Mouse (Mus musculus) heart, postnatal 0 days (tissue): ENCODE data around the gene Nup210l. TPM values are rescaled to one million over a fixed set of nuclear protein-coding genes. Genes with fewer than 3 reads are reported as not detected.

Experiments
- ATAC-seq: fragments of 200-750 bp; cut with Nextera tagmentation; 2 replicates; pipeline ENCODE4 v1.8.0; 2017; ENCODE audit warnings: low read depth, moderate number of reproducible peaks, moderate library complexity; ENCODE audit not compliant: insufficient read depth
- DNase-seq: peaks from one replicate; pipeline ENCODE4 v3.0.0-alpha.2; 2016; ENCODE audit warnings: low spot score
- H3K27ac ChIP-seq: fragments of 300-500 bp; sonication (generic); 2 replicates; pipeline ENCODE4 v1.5.1; 2014; ENCODE audit warnings: low read depth, mild to moderate bottlenecking
- H3K27me3 ChIP-seq: fragments of 300-500 bp; sonication (generic); 2 replicates; pipeline ENCODE4 v1.6.1; 2014; ENCODE audit warnings: low read length, mixed read lengths; ENCODE audit not compliant: control insufficient read depth, insufficient read depth
- H3K36me3 ChIP-seq: fragments of 300-500 bp; sonication (generic); replicated peaks from 2 replicates; pipeline ENCODE4 v1.6.1; 2014; ENCODE audit warnings: low read length, mixed read lengths; ENCODE audit not compliant: control insufficient read depth, insufficient read depth
- H3K4me1 ChIP-seq: fragments of 300-500 bp; sonication (generic); 2 replicates; pipeline ENCODE4 v1.6.1; 2014; ENCODE audit warnings: antibody characterized with exemption; ENCODE audit not compliant: control insufficient read depth, insufficient read depth
- H3K4me2 ChIP-seq: fragments of 300-500 bp; sonication (generic); 2 replicates; pipeline ENCODE4 v1.6.1; 2014; ENCODE audit warnings: low read depth, mild to moderate bottlenecking, low read length, moderate library complexity
- H3K4me3 ChIP-seq: fragments of 300-500 bp; sonication (generic); 2 replicates; pipeline ENCODE4 v1.5.1; 2014; ENCODE audit warnings: low read depth, low read length
- H3K9ac ChIP-seq: fragments of 300-500 bp; sonication (generic); replicated peaks from 2 replicates; pipeline ENCODE4 v1.6.1; 2014; ENCODE audit warnings: low read depth, low read length, mixed read lengths
- H3K9me3 ChIP-seq: fragments of 300-500 bp; sonication (generic); replicated peaks from 2 replicates; pipeline ENCODE4 v1.6.1; 2016; ENCODE audit warnings: low read length; ENCODE audit not compliant: control insufficient read depth
- CTCF ChIP-seq: IDR thresholded peaks from 2 replicates; pipeline ENCODE4 v1.5.1; 2016; ENCODE audit warnings: antibody characterized with exemption, control low read depth, low read depth
- EP300 ChIP-seq: IDR thresholded peaks from 2 replicates; pipeline ENCODE4 v1.6.1; 2016; ENCODE audit warnings: antibody characterized with exemption, low read depth
- WGBS: fragments of 180-500 bp; shearing (Covaris S2); extraction: QIAGEN DNeasy Blood & Tissue Kit; methylation state at CpG from one replicate; pipeline ENCODE4 v1.1.7; 2014; 5-methylcytosine and 5-hydroxymethylcytosine counted together
- polyA plus RNA-seq: library from polyadenylated mRNA; unstranded; fragments of >200 nt; fragmentation: Nextera tagmentation; extraction: Ambion mirVana; gene quantifications from 2 replicates; pipeline ENCODE4 v1.2.1, GENCODE M21; 2015
- total RNA-seq: library from RNA; depleted of rRNA; stranded (reverse); fragments of >200 nt; gene quantifications from 2 replicates; pipeline ENCODE4 v1.2.3, GENCODE M21; 2014; ENCODE audit warnings: low replicate concordance

Nup210l gene
- total and polyA plus RNA-seq, 2 experiments from 2014 or later, result 0.04 TPM

DNA sequence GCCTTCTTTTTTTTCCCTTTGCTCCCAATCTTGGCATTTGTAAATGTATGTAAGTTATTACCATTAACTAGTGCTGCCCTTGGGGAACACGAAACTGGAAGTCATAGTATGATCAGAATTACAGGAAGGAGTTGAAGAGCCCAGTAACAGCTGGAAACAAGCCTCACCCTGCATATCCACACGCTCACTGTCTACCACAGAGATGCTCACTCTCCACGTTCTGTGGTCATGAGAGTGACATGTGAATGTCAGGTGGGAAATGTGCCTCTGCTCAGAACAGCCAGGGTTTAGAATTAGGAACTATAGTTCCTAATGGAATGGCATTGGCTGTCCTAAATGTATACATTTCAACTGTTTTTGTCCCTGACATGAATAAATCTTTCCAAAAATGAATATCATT, 28.8 kb downstream of the Nup210l start:
- Histone ChIP-seq H3K4me3 (no peak overlapping the region), H3K9me3 (no peaks in the 10 kb centered on the region), H3K36me3 (no peaks in the 10 kb centered on the region), H3K9ac (no peak overlapping the region), H3K27me3 (no peaks in the 10 kb centered on the region), H3K27ac (no peak overlapping the region), H3K4me2 (no peak overlapping the region), H3K4me1 (no peaks in the 10 kb centered on the region)
- ATAC-seq (no peak), DNase-seq (no peak)
- TF ChIP-seq EP300 (no peak), CTCF (no peak)
- WGBS, result 66% methylated on average over 3 of the region's 3 CpGs

DNA sequence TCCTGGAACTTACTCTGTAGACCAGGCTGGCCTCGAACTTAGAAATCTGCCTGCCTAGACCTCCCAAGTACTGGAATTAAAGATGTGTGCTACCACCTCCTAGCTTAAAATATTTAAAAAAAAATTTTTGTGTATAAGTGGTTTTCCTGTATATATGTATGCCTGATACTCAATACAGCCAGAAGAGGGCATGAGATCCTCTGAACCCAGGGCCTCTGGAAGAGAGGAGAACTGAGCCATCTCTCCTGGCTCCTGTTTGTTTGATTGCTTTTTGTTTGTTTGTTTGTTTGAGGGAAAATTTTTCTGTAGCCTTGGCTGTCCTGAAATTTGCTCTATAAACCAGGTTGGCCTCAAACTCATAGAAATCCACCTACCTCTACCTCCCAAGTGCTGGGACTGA, 29.4 kb downstream of the Nup210l start:
- Histone ChIP-seq H3K9ac (no peak overlapping the region), H3K36me3 (no peaks in the 10 kb centered on the region), H3K27me3 (no peaks in the 10 kb centered on the region), H3K9me3 (no peaks in the 10 kb centered on the region), H3K4me2 (no peak overlapping the region), H3K4me1 (no peaks in the 10 kb centered on the region), H3K4me3 (no peak overlapping the region), H3K27ac (no peak overlapping the region)
- WGBS, result 79% methylated on average over 1 of the region's 1 CpGs
- no peak for ATAC-seq
- TF ChIP-seq CTCF, result no peak
- no peak for TF ChIP-seq EP300
- no peak for DNase-seq

DNA sequence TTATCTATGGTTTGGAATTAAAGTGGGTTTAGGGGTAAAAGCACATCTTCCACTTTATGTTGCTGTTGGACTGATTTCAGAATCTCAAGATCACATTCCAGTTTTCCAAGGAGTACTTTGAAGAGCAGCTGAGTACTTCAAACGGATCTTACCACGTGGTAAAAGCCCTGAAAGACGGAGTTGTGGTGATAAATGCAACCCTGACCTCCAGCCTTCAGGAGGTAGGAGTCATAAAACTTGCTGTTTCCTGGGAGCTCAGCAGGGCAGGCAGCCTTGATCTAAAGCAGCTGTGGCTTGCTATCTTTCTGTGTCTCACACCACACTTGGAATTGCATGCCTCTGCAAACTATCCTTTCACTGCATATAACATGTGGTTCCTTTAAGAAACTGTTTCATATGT, 30.6 kb downstream of the Nup210l start:
- 54% methylated on average over 3 of the region's 3 CpGs for WGBS
- no peaks in the 10 kb centered on the region for H3K4me1 ChIP-seq

DNA sequence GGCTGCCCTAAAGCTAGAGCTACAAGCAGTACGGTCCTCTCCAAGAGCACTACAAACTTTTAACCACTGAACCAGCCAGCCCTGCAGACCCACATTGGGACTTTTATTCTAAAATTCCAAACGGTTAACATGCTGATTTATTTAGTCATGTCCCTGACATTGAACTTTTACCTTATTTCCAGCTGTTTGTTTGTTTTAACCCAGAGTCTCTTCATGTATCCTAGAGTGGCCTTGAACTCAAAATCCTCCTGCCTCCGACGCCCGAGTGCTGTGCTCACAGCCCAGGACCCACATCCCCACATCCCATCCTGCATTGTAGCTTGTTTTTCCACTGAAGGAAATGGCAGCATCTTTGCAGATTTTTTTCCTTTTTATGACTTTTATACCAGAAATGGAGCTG, 31.1 kb downstream of the Nup210l start:
- WGBS, result 82% methylated on average over 5 of the region's 5 CpGs
- Histone ChIP-seq H3K4me1 (no peaks in the 10 kb centered on the region), H3K4me2 (no peak overlapping the region), H3K4me3 (no peak overlapping the region), H3K27ac (no peak overlapping the region), H3K9me3 (no peaks in the 10 kb centered on the region), H3K36me3 (no peaks in the 10 kb centered on the region), H3K9ac (no peak overlapping the region), H3K27me3 (no peaks in the 10 kb centered on the region)
- TF ChIP-seq EP300, result no peak
- no peak for TF ChIP-seq CTCF
- ATAC-seq (no peak), DNase-seq (no peak)

More for the DNA sequence above, 30.6 kb downstream of the Nup210l start:
- no peaks in the 10 kb centered on the region for H3K36me3 ChIP-seq
- H3K4me3 ChIP-seq, result no peak overlapping the region
- no peak overlapping the region for H3K27ac ChIP-seq
- ATAC-seq (no peak), DNase-seq (no peak)
- no peaks in the 10 kb centered on the region for H3K9me3 ChIP-seq
- TF ChIP-seq CTCF, result no peak
- TF ChIP-seq EP300, result no peak
- H3K4me2 ChIP-seq, result no peak overlapping the region
- H3K27me3 ChIP-seq, result no peaks in the 10 kb centered on the region
- no peak overlapping the region for H3K9ac ChIP-seq

DNA sequence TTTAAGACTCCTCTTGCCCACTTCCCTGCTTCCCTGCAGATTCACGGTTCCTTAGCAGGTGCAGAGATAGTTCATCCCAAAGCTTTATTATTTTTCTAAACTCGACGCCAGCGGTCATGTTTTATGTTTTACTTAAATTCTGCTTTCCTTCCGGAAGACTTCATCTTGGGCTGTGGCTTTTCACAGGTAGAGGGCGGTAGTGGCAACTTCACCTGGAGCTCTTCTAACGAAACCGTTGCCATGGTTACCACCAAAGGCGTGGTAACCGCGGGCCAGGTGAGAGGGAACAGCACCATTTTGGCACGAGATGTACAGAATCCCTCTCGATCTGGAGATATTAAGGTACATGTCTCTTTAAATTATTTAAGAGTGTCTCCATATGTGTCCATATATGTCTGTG, 32.7 kb downstream of the Nup210l start:
- no peaks in the 10 kb centered on the region for H3K36me3 ChIP-seq
- H3K9me3 ChIP-seq, result no peaks in the 10 kb centered on the region
- H3K27me3 ChIP-seq, result no peaks in the 10 kb centered on the region
- H3K4me2 ChIP-seq, result no peak overlapping the region
- no peak for DNase-seq
- WGBS, result 46% methylated on average over 13 of the region's 13 CpGs
- H3K4me3 ChIP-seq, result no peak overlapping the region
- H3K9ac ChIP-seq, result no peak overlapping the region
- H3K27ac ChIP-seq, result no peak overlapping the region
- no peak for ATAC-seq
- no peaks in the 10 kb centered on the region for H3K4me1 ChIP-seq
- no peak for TF ChIP-seq CTCF
- no peak for TF ChIP-seq EP300

DNA sequence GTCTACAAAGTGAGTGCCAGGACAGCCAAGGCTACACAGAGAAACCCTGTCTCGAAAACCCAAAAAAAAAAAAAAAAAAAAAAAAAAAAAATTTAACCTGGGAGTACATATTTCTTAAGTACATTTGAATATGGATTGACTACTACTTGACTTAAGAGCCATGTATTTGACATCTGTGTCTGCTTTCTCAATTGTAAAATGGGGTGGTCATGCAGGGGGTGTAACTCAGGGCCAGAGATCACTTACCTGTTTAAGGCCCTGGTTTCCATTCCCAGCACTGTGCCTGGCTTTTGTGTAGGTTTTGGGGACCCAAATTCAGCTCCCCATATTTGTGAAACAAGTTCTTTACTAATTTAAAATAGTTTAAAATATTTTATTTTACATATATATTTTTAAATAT, 33.7 kb downstream of the Nup210l start:
- Histone ChIP-seq H3K4me1 (no peaks in the 10 kb centered on the region), H3K36me3 (no peaks in the 10 kb centered on the region), H3K27ac (no peak overlapping the region), H3K9ac (no peak overlapping the region), H3K9me3 (no peaks in the 10 kb centered on the region), H3K4me3 (no peak overlapping the region), H3K27me3 (no peaks in the 10 kb centered on the region), H3K4me2 (no peak overlapping the region)
- no peak for ATAC-seq
- WGBS, result 75% methylated on average over 1 of the region's 1 CpGs
- no peak for DNase-seq
- no peak for TF ChIP-seq EP300
- no peak for TF ChIP-seq CTCF
